Mouse (Mus musculus) megakaryocyte, embryonic 14.5 days (primary cell): ENCODE data around the gene Pik3c2a. TPM values are rescaled to one million over a fixed set of nuclear protein-coding genes. Genes with fewer than 3 reads are reported as not detected.

Source experiments
- H3K27me3 ChIP-seq: replicated peaks from 2 replicates; pipeline ENCODE3; 2012; ENCODE audit warnings: inconsistent platforms
- H3K36me3 ChIP-seq: replicated peaks from 2 replicates; pipeline ENCODE3; 2012; ENCODE audit warnings: low read length, inconsistent platforms, mixed read lengths
- H3K4me1 ChIP-seq: 2 replicates; pipeline ENCODE4 v1.6.1; 2012; ENCODE audit warnings: inconsistent platforms
- H3K4me3 ChIP-seq: replicated peaks from 2 replicates; pipeline ENCODE3; 2012; ENCODE audit warnings: moderate library complexity, mild to moderate bottlenecking, inconsistent platforms
- H3K9me3 ChIP-seq: 2 replicates; pipeline ENCODE4 v1.6.1; 2012; ENCODE audit warnings: inconsistent platforms
- FLI1 ChIP-seq: IDR thresholded peaks from 2 replicates; pipeline ENCODE4 v1.6.1; 2012; ENCODE audit warnings: low read length, inconsistent platforms, mixed read lengths
- GATA1 ChIP-seq: IDR thresholded peaks from 3 replicates; pipeline ENCODE4 v1.6.1; 2012; ENCODE audit warnings: mixed read lengths, low read length, inconsistent platforms, borderline replicate concordance
- polyA plus RNA-seq: library from polyadenylated mRNA; stranded (reverse); fragments of >175 nt; gene quantifications from 2 replicates; pipeline ENCODE4 v1.2.3, GENCODE M21; 2012; ENCODE audit warnings: low replicate concordance; ENCODE audit not compliant: insufficient read depth

Gene Pik3c2a
- polyA plus RNA-seq, 1 experiment: not detected

GRCm38 (mm10) chr7:116301661-116302311, 141.5 kb downstream of the Pik3c2a start:
- peaks cover 56% of the 10 kb centered on the region for H3K27me3 ChIP-seq
- peaks cover 7% of the 10 kb centered on the region for H3K4me1 ChIP-seq
- H3K9me3 ChIP-seq: no peaks in the 10 kb centered on the region
- H3K36me3 ChIP-seq: no peaks in the 10 kb centered on the region
- TF ChIP-seq FLI1 (no peak), GATA1 (no peak)
- H3K4me3 ChIP-seq: no peak overlapping the region

GRCm38 (mm10) chr7:116301144-116301543, 142.1 kb downstream of the Pik3c2a start:
- Histone ChIP-seq H3K9me3 (no peaks in the 10 kb centered on the region), H3K4me1 (peaks cover 3% of the 10 kb centered on the region; the same call in 1 of the 2 replicates), H3K36me3 (no peaks in the 10 kb centered on the region), H3K27me3 (peaks cover 50% of the 10 kb centered on the region), H3K4me3 (no peak overlapping the region)
- TF ChIP-seq FLI1: no peak
- no peak for TF ChIP-seq GATA1

- H3K4me1 ChIP-seq: peaks cover 10% of the 10 kb centered on the region; the same call in 1 of the 2 replicates
- H3K9me3 ChIP-seq: no peaks in the 10 kb centered on the region
- no peak for TF ChIP-seq FLI1
- TF ChIP-seq GATA1: no peak
- H3K27me3 ChIP-seq: peaks cover 32% of the 10 kb centered on the region
- no peak overlapping the region for H3K4me3 ChIP-seq
- no peaks in the 10 kb centered on the region for H3K36me3 ChIP-seq
Measured at GRCm38 (mm10) chr7:116298851-116299250, 144.4 kb downstream of the Pik3c2a start.

GRCm38 (mm10) chr7:116298389-116298788, 144.9 kb downstream of the Pik3c2a start:
- Histone ChIP-seq H3K4me3 (no peak overlapping the region), H3K36me3 (no peaks in the 10 kb centered on the region), H3K4me1 (peaks cover 10% of the 10 kb centered on the region; the same call in 1 of the 2 replicates), H3K27me3 (peaks cover 31% of the 10 kb centered on the region), H3K9me3 (no peaks in the 10 kb centered on the region)
- TF ChIP-seq GATA1 (no peak), FLI1 (no peak)

- TF ChIP-seq GATA1: no peak
- no peaks in the 10 kb centered on the region for H3K9me3 ChIP-seq
- no peaks in the 10 kb centered on the region for H3K36me3 ChIP-seq
- no peak overlapping the region for H3K4me3 ChIP-seq
- peaks cover 30% of the 10 kb centered on the region for H3K27me3 ChIP-seq
- peaks cover 10% of the 10 kb centered on the region; the same call in 1 of the 2 replicates for H3K4me1 ChIP-seq
Measured at GRCm38 (mm10) chr7:116294961-116295360, 148.3 kb downstream of the Pik3c2a start.

- peaks cover 21% of the 10 kb centered on the region for H3K27me3 ChIP-seq
- peaks cover 10% of the 10 kb centered on the region; the same call in 1 of the 2 replicates for H3K4me1 ChIP-seq
- TF ChIP-seq FLI1 (no peak), GATA1 (no peak)
- H3K4me3 ChIP-seq: no peak overlapping the region
- H3K9me3 ChIP-seq: no peaks in the 10 kb centered on the region
- no peaks in the 10 kb centered on the region for H3K36me3 ChIP-seq
Measured at GRCm38 (mm10) chr7:116292377-116292776, 150.9 kb downstream of the Pik3c2a start.

- Histone ChIP-seq H3K4me3 (no peak overlapping the region), H3K9me3 (no peaks in the 10 kb centered on the region), H3K4me1 (peaks cover 10% of the 10 kb centered on the region; the same call in 1 of the 2 replicates), H3K27me3 (peaks cover 30% of the 10 kb centered on the region), H3K36me3 (no peaks in the 10 kb centered on the region)
- TF ChIP-seq FLI1: no peak
- TF ChIP-seq GATA1: no peak
Measured at GRCm38 (mm10) chr7:116290559-116290958, 152.7 kb downstream of the Pik3c2a start.

GRCm38 (mm10) chr7:116288996-116289395, 154.3 kb downstream of the Pik3c2a start:
- Histone ChIP-seq H3K9me3 (no peaks in the 10 kb centered on the region), H3K4me3 (no peak overlapping the region), H3K4me1 (no peaks in the 10 kb centered on the region), H3K27me3 (peaks cover 35% of the 10 kb centered on the region), H3K36me3 (no peaks in the 10 kb centered on the region)
- no peak for TF ChIP-seq GATA1
- no peak for TF ChIP-seq FLI1

GRCm38 (mm10) chr7:116287959-116288358, 155.3 kb downstream of the Pik3c2a start:
- Histone ChIP-seq H3K4me1 (no peaks in the 10 kb centered on the region), H3K9me3 (no peaks in the 10 kb centered on the region), H3K27me3 (peaks cover 36% of the 10 kb centered on the region), H3K4me3 (no peak overlapping the region), H3K36me3 (no peaks in the 10 kb centered on the region)
- no peak for TF ChIP-seq GATA1
- TF ChIP-seq FLI1: no peak

Other genes with a start within 250 kb of the Pik3c2a start
- 0.87 and 1.3 TPM in 2 replicates for gene Plekha7, start 135.1 kb downstream of the Pik3c2a start, polyA plus RNA-seq
- gene Rps13, start 109.3 kb downstream of the Pik3c2a start, polyA plus RNA-seq: 2,557 and 3,321 TPM in 2 replicates
- 2.8 TPM in 1 of 2 replicates, not detected in the other for gene Nucb2, start 60.9 kb upstream of the Pik3c2a start, polyA plus RNA-seq